Mouse (Mus musculus) right cerebral cortex, postnatal 10 days (tissue): ENCODE results near the gene Tnks2.

Source experiments
- DNase-seq, 2 experiments: peaks; one replicate each; pipeline ENCODE4 v3.0.0; 2021; ENCODE audit warnings: low spot score in 2 of 2

Gene Tnks2

DNA sequence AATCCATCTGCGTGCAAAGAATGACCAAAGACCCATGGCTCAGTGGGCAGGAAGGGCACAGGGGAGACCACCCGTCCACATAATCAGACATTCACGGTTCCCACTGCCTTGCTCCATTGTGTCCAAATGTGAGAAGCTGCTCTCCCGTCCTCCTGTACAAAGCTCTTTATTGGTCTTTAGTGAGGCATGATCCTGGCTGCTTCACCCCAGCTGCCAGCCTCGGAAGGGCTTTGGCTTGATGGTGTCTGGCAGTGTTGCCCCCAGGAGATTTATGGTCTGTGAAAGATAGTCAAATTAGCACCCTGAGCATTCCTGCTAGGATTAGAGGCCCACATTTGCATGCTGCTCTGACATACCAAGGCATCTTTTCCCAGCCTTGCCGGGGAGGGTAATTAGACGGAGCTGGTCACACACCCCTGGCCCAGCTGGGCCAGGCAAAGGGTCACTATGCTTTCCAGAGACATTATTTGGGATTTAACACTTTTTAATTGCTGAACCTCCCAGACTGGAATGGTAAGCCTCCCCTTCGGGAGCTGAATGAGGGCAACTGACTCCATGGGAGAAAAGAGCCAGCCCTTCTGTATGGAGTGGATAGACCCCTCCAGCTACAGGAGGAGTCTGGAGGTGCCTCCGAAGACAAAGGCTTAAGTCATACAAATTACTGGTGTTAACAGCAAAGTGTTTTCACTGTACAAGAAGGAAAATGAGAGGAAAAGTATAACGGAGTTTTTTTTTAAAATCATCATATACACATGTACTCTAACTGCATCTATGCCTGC, 62.9 kb downstream of the Tnks2 start:
- DNase-seq: no peak

DNA sequence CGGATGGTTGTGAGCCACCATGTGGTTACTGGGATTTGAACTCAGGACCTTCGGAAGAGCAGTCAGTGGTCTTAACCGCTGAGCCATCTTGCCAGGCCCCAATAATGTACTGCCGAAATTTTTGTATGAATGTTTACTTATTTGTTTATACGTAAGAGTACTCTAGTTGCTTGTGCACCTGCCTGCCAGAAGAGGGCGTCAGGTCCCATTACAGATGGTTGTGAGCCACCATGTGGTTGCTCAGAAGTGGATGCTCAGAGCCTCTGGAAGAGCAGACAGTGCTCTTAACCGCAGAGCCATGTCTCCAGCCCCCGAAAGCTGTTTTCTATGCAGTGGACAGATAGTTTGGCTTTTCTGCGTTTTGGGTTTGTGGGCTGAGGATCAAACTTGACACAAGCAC, 63.7 kb downstream of the Tnks2 start:
- peak in 1 of 2 experiments; percentile 51 for DNase-seq

DNA sequence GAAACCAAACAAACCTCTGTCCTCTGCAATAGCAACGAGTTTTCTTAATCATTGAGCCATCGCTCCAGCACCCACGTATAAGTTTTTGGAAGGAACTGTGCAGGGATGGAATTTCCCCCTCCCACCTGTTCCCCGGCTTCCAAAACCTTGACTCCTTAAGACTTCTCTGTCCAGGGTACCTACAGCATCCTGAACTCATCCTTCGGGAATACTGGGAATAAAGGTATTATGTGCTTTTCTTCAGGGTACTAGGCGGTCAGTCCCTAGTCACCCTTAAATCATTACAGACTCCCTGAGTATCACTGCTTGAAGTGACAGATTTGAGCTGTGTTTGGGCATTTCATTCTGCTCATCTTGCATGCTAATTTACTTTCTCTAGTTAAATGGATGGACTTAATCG, 69.3 kb downstream of the Tnks2 start:
- no peak for DNase-seq

DNA sequence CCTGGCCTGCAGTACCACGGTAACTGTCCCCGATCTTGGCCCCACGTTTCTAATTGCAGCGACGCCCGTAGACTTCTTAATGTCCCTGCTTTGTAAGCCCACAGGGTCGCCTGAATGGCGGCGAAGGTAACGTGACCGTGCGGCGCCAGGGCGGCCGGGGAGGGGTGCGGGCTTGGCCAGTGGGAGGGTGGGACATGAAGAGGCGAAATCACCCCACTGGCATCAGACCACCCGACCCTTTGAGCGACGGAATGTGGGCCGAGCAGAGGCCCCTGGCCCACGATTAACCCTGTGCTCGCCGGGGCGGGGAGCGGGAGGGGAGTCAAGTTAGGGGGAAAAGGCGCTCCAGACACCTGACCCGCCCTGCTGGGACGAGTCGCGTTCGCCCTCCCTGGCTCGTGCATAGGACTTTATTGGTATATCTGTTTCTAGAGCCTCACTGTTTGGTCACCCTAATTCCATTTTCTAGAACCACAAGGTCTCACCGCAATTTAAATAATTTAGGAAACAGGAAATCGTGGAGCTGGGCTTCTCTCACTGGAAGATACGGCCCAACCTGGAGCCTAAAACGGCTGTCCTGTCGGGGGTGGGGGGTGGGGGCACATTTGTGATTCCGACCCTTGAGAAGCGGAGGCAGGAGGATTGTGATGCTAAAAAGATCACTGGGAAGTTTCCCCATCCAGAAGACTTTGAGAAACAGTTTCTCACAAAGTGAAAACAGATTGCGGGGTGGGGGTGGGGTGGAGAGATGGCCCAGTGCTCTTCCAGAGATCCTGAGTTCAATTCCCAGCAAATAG, 70.4 kb downstream of the Tnks2 start:
- DNase-seq: peak; percentile 76 to 82

DNA sequence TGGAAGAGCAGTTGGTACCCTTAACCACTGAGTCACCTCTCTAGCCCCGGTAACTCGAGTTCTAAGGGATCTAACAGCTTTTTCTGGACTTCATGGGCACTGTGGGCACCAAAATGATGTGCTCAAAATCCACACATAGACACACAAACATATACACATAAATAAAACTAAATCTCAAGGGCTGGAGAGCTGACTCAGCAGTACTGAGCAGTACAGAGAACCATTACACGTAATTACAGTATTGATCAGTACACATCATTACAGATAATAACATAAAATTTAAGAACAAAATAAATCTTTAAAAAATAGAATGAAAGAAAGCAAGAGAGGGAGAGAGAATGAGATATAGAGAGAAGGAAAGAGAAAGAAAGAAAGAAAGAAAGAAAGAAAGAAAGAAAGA, 75.1 kb downstream of the Tnks2 start:
- DNase-seq: no peak

DNA sequence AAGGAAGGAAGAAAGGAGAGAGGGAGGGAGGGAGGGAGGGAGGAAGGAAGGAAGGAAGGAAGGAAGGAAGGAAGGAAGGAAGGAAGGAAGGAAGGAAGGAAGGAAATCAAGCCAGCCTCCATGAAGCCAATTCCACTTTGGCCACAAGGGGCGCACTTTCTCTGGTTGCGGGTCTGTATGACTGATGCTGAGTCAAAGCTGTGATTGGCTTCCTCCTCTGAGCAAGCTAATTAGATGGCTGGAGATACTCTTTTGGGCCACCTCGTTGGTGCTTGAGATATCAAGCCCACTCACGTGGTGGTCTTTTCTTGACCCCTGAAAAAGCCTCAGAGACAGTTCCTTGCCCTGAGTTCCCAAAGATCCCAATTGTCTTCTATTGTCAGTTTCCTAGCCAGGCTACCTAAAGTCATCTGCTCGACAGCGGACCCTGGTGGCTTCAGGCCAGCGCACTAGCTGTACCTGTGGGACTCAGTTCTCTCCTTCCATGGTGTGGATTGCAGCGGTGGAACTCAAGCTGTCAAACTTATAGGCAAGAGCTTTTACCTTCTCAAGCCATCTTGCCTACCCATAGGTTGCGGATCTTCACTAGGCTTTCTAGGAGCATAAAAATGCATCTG, 75.8 kb downstream of the Tnks2 start:
- peak in 1 of 2 experiments; percentile 53 for DNase-seq

GRCm38 (mm10) chr19:36910424-36911045, 76.5 kb downstream of the Tnks2 start:
- DNase-seq: peak; percentile 80 to 90

GRCm38 (mm10) chr19:36913064-36913463, 79.0 kb downstream of the Tnks2 start:
- DNase-seq: no peak

DNA sequence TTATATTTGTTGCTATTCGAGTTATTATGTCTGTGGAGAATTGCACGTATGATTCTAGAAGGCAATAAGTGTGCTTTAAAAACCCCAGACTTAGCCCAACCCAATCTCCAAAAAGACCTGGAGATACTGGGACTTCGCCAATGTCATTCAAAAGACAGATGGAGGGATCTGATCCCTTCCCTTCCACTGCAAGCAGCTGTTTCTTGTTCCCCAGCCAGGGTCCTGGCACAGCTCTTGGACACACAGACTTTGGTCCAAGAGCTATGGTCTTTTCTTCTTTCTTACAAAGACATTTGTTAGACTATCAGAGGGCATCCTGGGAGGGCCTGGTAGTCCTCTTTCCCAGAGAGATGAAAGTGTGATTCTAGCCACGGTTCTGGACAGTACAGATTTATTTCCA, 82.2 kb downstream of the Tnks2 start:
- DNase-seq: no peak

DNA sequence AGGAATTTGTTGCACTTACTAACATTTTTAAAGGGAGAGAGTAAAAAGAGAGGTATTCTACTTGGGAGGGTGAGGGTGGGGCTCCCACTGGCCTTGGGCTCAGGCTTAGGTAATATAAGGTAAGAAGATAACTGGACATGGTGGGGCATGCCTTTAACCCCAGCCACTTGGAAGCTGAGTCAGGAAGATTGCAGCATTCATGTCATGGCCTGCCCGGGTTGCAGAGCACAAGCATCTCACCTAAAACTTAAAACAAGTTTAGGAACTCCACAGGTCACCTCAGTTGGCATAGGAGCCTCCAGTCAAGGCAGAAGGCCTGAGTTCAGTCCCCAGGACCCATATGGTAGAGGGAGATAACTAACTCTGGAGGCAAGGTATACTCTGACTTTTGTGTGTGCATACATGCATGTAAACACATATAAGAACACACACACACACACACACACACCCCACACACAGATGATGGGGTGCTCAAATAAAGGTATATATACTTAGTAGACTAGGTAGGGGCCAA, 82.9 kb downstream of the Tnks2 start:
- DNase-seq: no peak

- DNase-seq: peak; percentile 88 to 89
Observed at GRCm38 (mm10) chr19:36918441-36919301, 84.6 kb downstream of the Tnks2 start.

DNA sequence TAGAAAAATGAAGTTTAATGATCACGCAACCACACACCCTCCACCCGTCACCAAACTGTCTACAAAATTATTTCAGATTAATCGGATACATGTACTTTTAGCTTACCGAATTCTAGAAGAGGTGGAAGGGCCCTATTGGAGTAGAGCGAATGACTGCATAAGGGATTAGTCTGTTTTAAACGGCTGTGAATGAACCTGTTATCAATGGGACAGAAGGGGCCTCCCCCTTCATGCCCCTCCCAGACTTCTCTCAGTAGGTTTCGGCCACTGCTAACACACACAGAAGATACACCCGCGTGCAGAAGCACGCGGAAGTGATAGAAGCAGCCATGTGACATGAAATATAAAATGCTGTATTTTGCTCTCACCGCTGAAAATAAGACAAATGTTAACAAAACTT, 85.4 kb downstream of the Tnks2 start, which contains the start of gene Fgfbp3:
Fgfbp3 (minus strand) TSS at position 150 of the 400 bp plus-strand sequence.
- DNase-seq: no peak

DNA sequence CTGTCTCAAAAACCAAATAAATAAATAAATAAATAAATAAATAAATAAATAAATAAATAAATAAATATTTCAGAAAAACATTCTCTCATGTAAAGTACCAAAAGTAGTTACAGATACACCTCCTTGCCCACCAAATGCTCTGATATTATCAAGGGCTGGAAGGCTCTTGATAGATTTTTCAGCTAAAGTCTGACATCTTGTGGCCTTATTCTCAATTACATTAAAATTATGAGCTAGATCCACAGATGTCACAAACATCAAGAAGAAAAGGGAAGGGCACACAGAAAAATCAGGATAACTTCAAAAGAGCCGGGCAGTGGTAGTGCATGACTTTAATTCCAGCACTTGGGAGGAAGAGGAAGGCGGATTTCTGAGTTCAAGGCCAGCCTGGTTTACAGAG, 88.0 kb downstream of the Tnks2 start:
- no peak for DNase-seq

DNA sequence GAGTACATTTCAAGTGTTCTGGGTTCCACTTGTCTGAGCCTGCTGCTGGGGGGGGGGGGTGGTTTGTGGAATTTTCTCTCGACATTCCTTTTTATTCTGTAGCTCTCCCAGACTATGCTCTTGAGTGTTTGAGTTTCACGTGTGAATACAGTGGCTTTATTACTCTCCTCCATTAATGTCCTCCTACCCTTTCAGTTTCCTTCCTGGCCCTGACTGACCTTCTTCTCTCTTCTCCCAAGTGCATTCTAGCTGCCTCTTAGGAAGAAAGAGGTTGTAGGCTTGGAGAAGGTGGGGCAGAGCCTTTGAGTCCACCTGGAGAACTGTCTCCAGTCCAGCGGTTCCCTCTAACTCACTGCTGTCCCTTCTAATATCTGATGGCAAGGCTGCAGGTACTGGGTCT, 88.9 kb downstream of the Tnks2 start:
- no peak for DNase-seq

- DNase-seq: peak; percentile 88 to 91
Observed at GRCm38 (mm10) chr19:36925671-36926552, 91.9 kb downstream of the Tnks2 start, which contains the start of gene Btaf1. TSS of gene Btaf1 (plus strand) at chr19:36926079.

- DNase-seq: no peak
Observed at GRCm38 (mm10) chr19:36926553-36927236, 92.7 kb downstream of the Tnks2 start.

- DNase-seq: no peak
Observed at GRCm38 (mm10) chr19:36927800-36928361, 93.8 kb downstream of the Tnks2 start.

- DNase-seq: no peak
Observed at GRCm38 (mm10) chr19:36929816-36930215, 95.8 kb downstream of the Tnks2 start.

DNA sequence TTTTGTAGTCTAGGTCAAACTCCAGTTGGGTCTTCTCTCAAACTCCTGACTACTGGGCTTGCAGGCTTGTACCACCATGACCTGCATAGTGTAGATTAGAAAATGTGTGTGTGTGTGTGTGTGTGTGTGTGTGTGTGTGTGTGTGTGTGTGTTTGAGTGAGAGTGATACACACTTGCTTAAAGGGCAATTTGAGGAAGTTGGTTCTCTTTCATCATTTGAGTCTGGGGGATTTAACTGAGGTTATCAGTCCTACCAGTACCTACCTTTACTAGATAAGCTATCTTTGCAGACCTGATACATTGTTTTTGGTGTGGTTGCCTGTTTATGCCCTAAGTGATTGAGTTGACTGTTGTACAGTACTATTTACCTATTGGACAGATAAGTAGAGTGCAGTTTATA, 98.1 kb downstream of the Tnks2 start:
- no peak for DNase-seq
